Mouse (Mus musculus) liver, adult 2 months (tissue): ENCODE results near the gene Snx32. TPM values are rescaled to one million over a fixed set of nuclear protein-coding genes. Genes with fewer than 3 reads are reported as not detected.
"Not testable (repeated sequence)": the region's sequence is repeated elsewhere in the genome, so short reads cannot be mapped to it uniquely, and the experiment has no call there.

ENCODE experiments used
- DNase-seq: peaks from one replicate; pipeline ENCODE4 v3.0.0-alpha.2; 2011; ENCODE audit warnings: low read depth, low spot score; ENCODE audit errors: extremely low read depth
- H3K27ac ChIP-seq: fragments of 200-500 bp; replicated peaks from 2 replicates; pipeline ENCODE4 v1.5.1; 2012; ENCODE audit warnings: low read depth, mild to moderate bottlenecking, control low read depth, inconsistent platforms, low read length; ENCODE audit not compliant: insufficient read depth
- H3K27me3 ChIP-seq: fragments of 200-500 bp; 2 replicates; pipeline ENCODE4 v1.6.1; 2012; ENCODE audit warnings: mild to moderate bottlenecking, moderate library complexity, low read length, inconsistent platforms; ENCODE audit not compliant: control insufficient read depth, insufficient read depth
- H3K36me3 ChIP-seq: fragments of 200-500 bp; 2 replicates; pipeline ENCODE4 v1.6.1; 2012; ENCODE audit warnings: low read length, inconsistent platforms; ENCODE audit not compliant: control insufficient read depth, insufficient read depth
- H3K4me1 ChIP-seq: fragments of 200-500 bp; 2 replicates; pipeline ENCODE4 v1.6.1; 2011; ENCODE audit warnings: low read length; ENCODE audit not compliant: control insufficient read depth, insufficient read depth
- H3K4me3 ChIP-seq: fragments of 200-500 bp; 2 replicates; pipeline ENCODE4 v1.5.1; 2011; ENCODE audit warnings: low read depth, mild to moderate bottlenecking, control low read depth, low read length, moderate library complexity; ENCODE audit not compliant: insufficient read depth
- H3K79me2 ChIP-seq: fragments of 200-500 bp; 2 replicates; pipeline ENCODE4 v1.6.1; 2012; ENCODE audit warnings: inconsistent platforms, mild to moderate bottlenecking, low read length, moderate library complexity; ENCODE audit not compliant: control insufficient read depth, insufficient read depth
- H3K9ac ChIP-seq: fragments of 200-500 bp; 2 replicates; pipeline ENCODE4 v1.6.1; 2012; ENCODE audit warnings: low read depth, mild to moderate bottlenecking, control low read depth, inconsistent platforms, low read length
- CTCF ChIP-seq: fragments of 200-500 bp; IDR thresholded peaks from 2 replicates; pipeline ENCODE4 v1.5.1; 2011; ENCODE audit warnings: low read depth, low read length, control low read depth
- POLR2A ChIP-seq: fragments of 200-500 bp; IDR thresholded peaks from 2 replicates; pipeline ENCODE4 v1.6.1; 2011; ENCODE audit warnings: low read length, control low read depth; ENCODE audit not compliant: insufficient read depth; ENCODE audit errors: extremely low read depth
- WGBS: fragments of 180-500 bp; shearing (Covaris S2); methylation state at CpG from one replicate; pipeline ENCODE4 v1.1.7; 2018; 5-methylcytosine and 5-hydroxymethylcytosine counted together
- polyA plus RNA-seq: library from polyadenylated mRNA; depleted of rRNA; stranded (reverse); fragments of >200 nt; gene quantifications from 2 replicates; pipeline ENCODE4 v1.2.3, GENCODE M21; 2012
- total RNA-seq: library from RNA; depleted of rRNA; stranded (reverse); fragments of >200 nt; gene quantifications from 2 replicates; pipeline ENCODE4 v1.2.3, GENCODE M21; 2014

Snx32 gene
- total and polyA plus RNA-seq, 2 experiments, result 1.8 to 4.1 TPM

- Histone ChIP-seq H3K4me3 (peak overlapping the region; percentile 73), H3K4me1 (peaks cover 7% of the 10 kb centered on the region; the same call in 1 of the 2 replicates), H3K27ac (peak overlapping the region; percentile 84), H3K9ac (peak overlapping the region; percentile 75), H3K36me3 (peaks cover 10% of the 10 kb centered on the region; the same call in 1 of the 2 replicates), H3K27me3 (no peaks in the 10 kb centered on the region), H3K79me2 (peaks cover 4% of the 10 kb centered on the region; the same call in 1 of the 2 replicates)
- peak; percentile 83 for DNase-seq
- TF ChIP-seq CTCF, result no peak
- TF ChIP-seq POLR2A, result peak; percentile 62
- under 1% methylated on average over 59 of the region's 59 CpGs for WGBS
Measured at GRCm38 (mm10) chr19:5490898-5491708, 19.2 kb downstream of the Snx32 start.

DNA sequence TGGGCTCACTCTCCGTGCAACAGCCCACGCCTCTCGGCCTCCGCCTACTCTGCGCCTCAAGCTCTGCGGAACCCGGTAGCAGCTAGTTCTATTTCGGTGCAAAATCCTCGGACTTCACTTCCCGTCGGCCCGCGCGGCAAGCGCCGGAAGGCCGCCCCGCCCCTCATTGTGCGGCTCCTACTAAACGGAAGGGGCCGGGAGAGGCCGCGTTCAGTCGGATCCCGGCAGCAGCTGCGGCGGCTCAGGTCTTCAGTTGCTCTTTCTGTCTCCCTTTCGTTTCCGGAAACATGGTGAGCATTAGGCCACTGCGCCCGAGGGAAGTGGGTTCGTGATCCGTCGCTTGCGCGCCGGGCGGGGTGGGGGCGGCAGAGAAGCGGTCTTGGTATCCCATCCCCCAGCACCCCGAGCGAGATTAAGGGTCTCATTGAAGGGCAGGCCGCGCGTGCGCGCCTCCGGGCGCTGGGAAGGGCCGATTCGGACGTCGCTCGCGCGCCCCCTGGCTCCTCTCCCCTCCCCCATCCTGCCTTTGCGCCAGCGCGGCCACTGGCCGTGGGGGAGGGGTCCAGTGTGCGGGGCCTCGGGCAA lies 19.9 kb downstream of the Snx32 start, which contains the start of gene Cfl1:
Gene Cfl1, plus strand, starts transcription at position 143 of the 585 bp plus-strand sequence.
- DNase-seq, result peak; percentile 89
- Histone ChIP-seq H3K36me3 (peaks cover 10% of the 10 kb centered on the region; the same call in 1 of the 2 replicates), H3K27ac (peak within 1 kb of the TSS; percentile 90), H3K79me2 (peaks cover 4% of the 10 kb centered on the region; the same call in 1 of the 2 replicates), H3K4me3 (peak within 1 kb of the TSS; percentile 73), H3K9ac (peak within 1 kb of the TSS; percentile 75), H3K27me3 (no peaks in the 10 kb centered on the region), H3K4me1 (peaks cover 7% of the 10 kb centered on the region; the same call in 1 of the 2 replicates)
- TF ChIP-seq CTCF, result no peak
- peak; percentile 86 for TF ChIP-seq POLR2A
- WGBS, result under 1% methylated on average over 62 of the region's 62 CpGs

- Histone ChIP-seq H3K27ac (peak overlapping the region; percentile 90), H3K36me3 (peaks cover 10% of the 10 kb centered on the region; the same call in 1 of the 2 replicates)
- not testable (repeated sequence) for H3K4me1 ChIP-seq, DNase-seq, H3K27me3 ChIP-seq, H3K79me2 ChIP-seq, H3K9ac ChIP-seq, H3K4me3 ChIP-seq
- 21% methylated on average over 10 of the region's 10 CpGs for WGBS
Measured at GRCm38 (mm10) chr19:5489721-5490120, 20.6 kb downstream of the Snx32 start.

DNA sequence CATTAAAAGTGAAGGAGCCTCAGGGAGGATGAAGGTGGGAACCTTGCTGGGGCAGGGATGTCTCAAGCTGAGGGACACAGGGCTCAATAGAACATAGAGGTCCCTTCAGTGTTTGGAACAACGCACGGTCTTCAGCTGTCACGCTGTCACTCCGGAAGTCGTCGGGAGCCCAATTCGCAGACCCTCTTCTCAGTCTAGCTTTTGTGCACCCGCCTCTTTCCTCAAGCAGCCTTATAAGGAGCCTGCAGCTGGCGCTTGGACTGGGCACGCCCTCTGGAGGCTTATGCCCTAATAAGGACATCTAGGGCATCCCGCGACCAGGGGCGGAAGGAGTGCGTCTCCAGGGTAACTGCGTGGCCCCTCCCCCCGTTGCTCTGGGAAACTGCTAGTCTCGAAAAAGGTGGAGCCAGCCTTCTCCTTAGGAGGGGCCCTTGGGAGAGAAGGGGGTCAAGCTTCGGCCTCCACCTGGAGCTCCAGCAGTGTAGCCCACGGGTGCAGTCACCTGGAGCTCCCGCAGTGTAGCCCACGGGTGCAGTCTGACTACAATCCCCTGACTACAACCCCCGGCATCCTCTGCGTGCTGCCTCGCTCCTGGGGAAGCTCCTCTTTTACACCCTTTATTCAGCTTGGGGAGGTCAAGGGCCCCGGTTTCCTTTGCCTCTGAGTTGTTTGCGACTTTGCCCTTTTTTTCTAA lies 21.3 kb downstream of the Snx32 start:
- H3K4me1 ChIP-seq, result peaks cover 7% of the 10 kb centered on the region; the same call in 1 of the 2 replicates
- no peaks in the 10 kb centered on the region for H3K27me3 ChIP-seq
- peak overlapping the region; percentile 90 for H3K27ac ChIP-seq
- peak; percentile 88 for DNase-seq
- peak overlapping the region; percentile 62 for H3K4me3 ChIP-seq
- peak overlapping the region; percentile 48 for H3K9ac ChIP-seq
- H3K79me2 ChIP-seq, result peaks cover 4% of the 10 kb centered on the region; the same call in 1 of the 2 replicates
- TF ChIP-seq POLR2A (0 out of 2 replicates have a peak, but pooled peaks have one; percentile 31), CTCF (no peak)
- WGBS, result under 1% methylated on average over 26 of the region's 26 CpGs
- peaks cover 9% of the 10 kb centered on the region; the same call in 1 of the 2 replicates for H3K36me3 ChIP-seq

DNA sequence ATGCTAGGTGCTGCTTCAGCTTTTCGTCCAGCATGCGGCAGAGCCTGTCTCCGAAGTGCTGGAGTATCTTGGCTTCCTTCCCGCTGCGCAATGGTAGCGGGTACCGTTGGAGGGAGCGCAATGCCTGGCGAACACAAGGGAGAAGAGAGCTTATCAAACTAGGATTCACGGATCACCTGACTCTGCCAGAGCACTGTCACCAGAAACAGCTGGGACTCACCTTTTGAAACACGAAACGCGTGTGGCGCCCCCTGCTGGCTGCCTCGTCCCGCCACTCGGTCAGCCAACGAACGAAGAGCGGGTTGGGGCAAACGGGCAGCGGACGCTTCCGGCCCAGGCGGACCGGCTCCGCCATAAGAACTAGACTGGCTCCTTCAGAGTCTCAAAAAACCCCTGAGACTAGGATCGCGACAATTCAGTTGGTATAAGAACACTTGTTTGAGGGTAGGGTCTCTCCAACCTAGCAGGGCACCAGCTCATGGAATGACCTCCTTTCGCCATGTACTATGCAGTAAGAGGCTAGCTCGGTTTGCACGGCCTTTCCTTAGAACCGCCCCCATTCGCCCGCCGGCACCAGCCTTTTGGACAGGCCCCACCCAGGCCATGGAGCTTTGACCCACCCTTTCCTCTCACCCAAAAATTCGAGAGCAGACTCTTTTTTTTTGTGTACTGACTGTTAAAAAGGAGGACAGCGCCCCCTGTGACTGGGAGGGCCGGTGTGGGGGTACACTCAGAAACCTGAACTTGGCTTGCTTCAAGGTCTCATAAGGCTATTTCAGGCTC lies 22.4 kb downstream of the Snx32 start, which contains the start of gene Mus81:
Gene Mus81, minus strand, starts transcription at position 635 of the 783 bp plus-strand sequence.
- Histone ChIP-seq H3K79me2 (peaks cover 4% of the 10 kb centered on the region; the same call in 1 of the 2 replicates), H3K4me1 (peaks cover 7% of the 10 kb centered on the region; the same call in 1 of the 2 replicates), H3K9ac (peak within 1 kb of the TSS; percentile 76), H3K27me3 (no peaks in the 10 kb centered on the region), H3K27ac (peak within 1 kb of the TSS; percentile 95), H3K4me3 (peak within 1 kb of the TSS; percentile 66), H3K36me3 (peaks cover 4% of the 10 kb centered on the region; the same call in 1 of the 2 replicates)
- peak; percentile 92 for DNase-seq
- under 1% methylated on average over 39 of the region's 39 CpGs for WGBS
- TF ChIP-seq POLR2A (peak; percentile 57; the same call in 1 of the 2 replicates), CTCF (peak; percentile 91)
